Mouse (Mus musculus) lung, embryonic 14.5 days (tissue): ENCODE results near the gene Erc2. TPM values are rescaled to one million over a fixed set of nuclear protein-coding genes. Genes with fewer than 3 reads are reported as not detected.
A peak's percentile ranks its signal among the peaks of the same experiment; 100 is the strongest.

Experiments
- ATAC-seq: fragments of 200-750 bp; cut with Nextera tagmentation; 2 replicates; pipeline ENCODE4 v1.8.0; 2017; ENCODE audit warnings: mild to moderate bottlenecking, moderate TSS enrichment, moderate library complexity; ENCODE audit not compliant: insufficient read depth
- DNase-seq: peaks from one replicate; pipeline ENCODE4 v3.0.0-alpha.2; 2015
- H3K27ac ChIP-seq: fragments of 300-500 bp; sonication (generic); 2 replicates; pipeline ENCODE4 v1.5.1; 2014; ENCODE audit warnings: low read depth, mild to moderate bottlenecking, moderate library complexity
- H3K27me3 ChIP-seq: fragments of 300-500 bp; sonication (generic); 2 replicates; pipeline ENCODE4 v1.6.1; 2014; ENCODE audit warnings: low read length, control low read depth; ENCODE audit not compliant: insufficient read depth
- H3K36me3 ChIP-seq: fragments of 300-500 bp; sonication (generic); 2 replicates; pipeline ENCODE4 v1.6.1; 2014; ENCODE audit warnings: control low read depth; ENCODE audit not compliant: insufficient read depth
- H3K4me1 ChIP-seq: fragments of 300-500 bp; sonication (generic); 2 replicates; pipeline ENCODE4 v1.6.1; 2014; ENCODE audit warnings: antibody characterized with exemption, control low read depth; ENCODE audit not compliant: insufficient read depth
- H3K4me2 ChIP-seq: fragments of 300-500 bp; sonication (generic); 2 replicates; pipeline ENCODE4 v1.6.1; 2014; ENCODE audit warnings: mild to moderate bottlenecking
- H3K4me3 ChIP-seq: fragments of 300-500 bp; sonication (generic); 2 replicates; pipeline ENCODE4 v1.5.1; 2014; ENCODE audit warnings: low read depth, low read length
- H3K9ac ChIP-seq: fragments of 300-500 bp; sonication (generic); 2 replicates; pipeline ENCODE4 v1.6.1; 2014
- H3K9me3 ChIP-seq: fragments of 300-500 bp; sonication (generic); 2 replicates; pipeline ENCODE4 v1.6.1; 2016; ENCODE audit warnings: low read depth, low read length, control low read depth
- CTCF ChIP-seq: IDR thresholded peaks from 2 replicates; pipeline ENCODE4 v1.5.1; 2016; ENCODE audit warnings: antibody characterized with exemption, low read depth
- whole genome bisulfite sequencing: fragments of 180-500 bp; shearing (Covaris S2); extraction: QIAGEN DNeasy Blood & Tissue Kit; methylation state at CpG from one replicate; pipeline ENCODE4 v1.1.7; 2014; 5-methylcytosine and 5-hydroxymethylcytosine counted together
- polyA plus RNA-seq: library from polyadenylated mRNA; unstranded; fragments of >200 nt; fragmentation: Nextera tagmentation; extraction: Ambion mirVana; gene quantifications from 2 replicates; pipeline ENCODE4 v1.2.1, GENCODE M21; 2014

The Erc2 gene
- polyA plus RNA-seq, 1 experiment from 2014 or later: 2.1 TPM

GRCm38 (mm10) chr14:28508288-28509258 lies 886.3 kb downstream of the Erc2 start:
- peak overlapping the region; percentile 54 for H3K4me3 ChIP-seq
- no peak overlapping the region for H3K27ac ChIP-seq
- ATAC-seq (no peak), DNase-seq (peak; percentile 40)
- 21% methylated on average over 27 of the region's 27 CpGs for WGBS
- no peaks in the 10 kb centered on the region for H3K9me3 ChIP-seq
- no peak for TF ChIP-seq CTCF
- H3K9ac ChIP-seq: peak overlapping the region; percentile 41
- peaks cover 6% of the 10 kb centered on the region; the same call in 1 of the 2 replicates for H3K4me1 ChIP-seq
- H3K4me2 ChIP-seq: peak overlapping the region; percentile 82
- peaks cover 80% of the 10 kb centered on the region for H3K27me3 ChIP-seq
- 0 out of 2 replicates have a peak, but pooled peaks cover 6% of the 10 kb centered on the region for H3K36me3 ChIP-seq

GRCm38 (mm10) chr14:28509441-28510340 lies 887.5 kb downstream of the Erc2 start:
- no peaks in the 10 kb centered on the region for H3K9me3 ChIP-seq
- H3K4me2 ChIP-seq: peak overlapping the region; percentile 82
- peak overlapping the region; percentile 38 for H3K9ac ChIP-seq
- DNase-seq (peak; percentile 48), ATAC-seq (no peak)
- H3K4me3 ChIP-seq: peak overlapping the region; percentile 54
- peaks cover 82% of the 10 kb centered on the region for H3K27me3 ChIP-seq
- 0 out of 2 replicates have a peak, but pooled peaks cover 6% of the 10 kb centered on the region for H3K36me3 ChIP-seq
- H3K4me1 ChIP-seq: peaks cover 6% of the 10 kb centered on the region; the same call in 1 of the 2 replicates
- 2% methylated on average over 47 of the region's 47 CpGs for WGBS
- no peak overlapping the region for H3K27ac ChIP-seq
- TF ChIP-seq CTCF: no peak

- Histone ChIP-seq H3K27ac (no peak overlapping the region), H3K4me2 (peak overlapping the region; percentile 82), H3K36me3 (0 out of 2 replicates have a peak, but pooled peaks cover 6% of the 10 kb centered on the region), H3K4me1 (peaks cover 6% of the 10 kb centered on the region; the same call in 1 of the 2 replicates), H3K9me3 (no peaks in the 10 kb centered on the region), H3K9ac (peak overlapping the region; percentile 27), H3K27me3 (peaks cover 78% of the 10 kb centered on the region), H3K4me3 (peak overlapping the region; percentile 54)
- DNase-seq (peak; percentile 44), ATAC-seq (no peak)
- TF ChIP-seq CTCF: peak; percentile 16; the same call in 1 of the 2 replicates
- WGBS: 4% methylated on average over 29 of the region's 29 CpGs
These were observed 888.3 kb downstream of the Erc2 start for GRCm38 (mm10) chr14:28510341-28511028.

GRCm38 (mm10) chr14:28511029-28511651 lies 888.9 kb downstream of the Erc2 start:
- DNase-seq (peak; percentile 67), ATAC-seq (no peak)
- Histone ChIP-seq H3K4me3 (peak overlapping the region; percentile 54), H3K9me3 (no peaks in the 10 kb centered on the region), H3K27ac (no peak overlapping the region), H3K27me3 (peaks cover 74% of the 10 kb centered on the region), H3K4me1 (peaks cover 6% of the 10 kb centered on the region; the same call in 1 of the 2 replicates), H3K9ac (peak overlapping the region; percentile 27), H3K36me3 (0 out of 2 replicates have a peak, but pooled peaks cover 6% of the 10 kb centered on the region), H3K4me2 (peak overlapping the region; percentile 82)
- under 1% methylated on average over 41 of the region's 41 CpGs for WGBS
- no peak for TF ChIP-seq CTCF

GRCm38 (mm10) chr14:28512805-28513590 lies 890.8 kb downstream of the Erc2 start:
- peaks cover 57% of the 10 kb centered on the region for H3K27me3 ChIP-seq
- no peak overlapping the region for H3K4me3 ChIP-seq
- peaks cover 6% of the 10 kb centered on the region; the same call in 1 of the 2 replicates for H3K4me1 ChIP-seq
- ATAC-seq (no peak), DNase-seq (no peak)
- WGBS: 87% methylated on average over 5 of the region's 5 CpGs
- H3K9me3 ChIP-seq: no peaks in the 10 kb centered on the region
- no peak overlapping the region for H3K9ac ChIP-seq
- 0 out of 2 replicates have a peak, but pooled peaks cover 9% of the 10 kb centered on the region for H3K36me3 ChIP-seq
- no peak overlapping the region for H3K4me2 ChIP-seq
- no peak for TF ChIP-seq CTCF
- H3K27ac ChIP-seq: no peak overlapping the region
